Comparison of ENCODE assay signal across 7 mouse cellular contexts in genomic region chr5:112577750-112578149, GRCm38 (mm10). TPM values are rescaled to one million over a fixed set of nuclear protein-coding genes. Genes with fewer than 3 reads are reported as not detected.
DNase-seq lines count a peak whose midpoint lies in the region; ATAC-seq and TF ChIP-seq lines count a peak whose summit lies in the region.

No protein-coding gene starts in this region.

- TF ChIP-seq CTCF in midbrain, postnatal 0 days (IDR thresholded peaks at IDR 0.05): 0 out of 2 replicates have a peak, but pooled peaks have one; percentile 6

- H3K36me3 ChIP-seq in hindbrain, embryonic 16.5 days (ENCODE audit: control insufficient read depth, insufficient read depth, low read length): no peaks in the 10 kb centered on the region
- no peaks in the 10 kb centered on the region for H3K36me3 ChIP-seq in midbrain, postnatal 0 days (ENCODE audit: insufficient read depth, low read length)

- H3K9me3 ChIP-seq in hindbrain, embryonic 16.5 days (ENCODE audit: control insufficient read depth, low read length): no peaks in the 10 kb centered on the region
- no peaks in the 10 kb centered on the region for H3K9me3 ChIP-seq in midbrain, postnatal 0 days (ENCODE audit: low read length)

- H3K4me2 ChIP-seq in hindbrain, embryonic 16.5 days (ENCODE audit: low read length): peak overlapping the region; percentile 71
- H3K4me2 ChIP-seq in midbrain, postnatal 0 days (ENCODE audit: low read depth, low read length, poor library complexity, severe bottlenecking): peak overlapping the region; percentile 82

- H3K4me3 ChIP-seq in hindbrain, embryonic 16.5 days (ENCODE audit: low read length): peak overlapping the region; percentile 51
- peak overlapping the region; percentile 83 for H3K4me3 ChIP-seq in midbrain, postnatal 0 days (ENCODE audit: low read depth, low read length)

- H3K9ac ChIP-seq in hindbrain, embryonic 16.5 days (ENCODE audit: low read depth, low read length): peak overlapping the region; percentile 70
- H3K9ac ChIP-seq in midbrain, postnatal 0 days (replicated peaks; ENCODE audit: low read length, poor library complexity, severe bottlenecking): peak overlapping the region; percentile 96

- peak overlapping the region; percentile 90 for H3K27ac ChIP-seq in hindbrain, embryonic 16.5 days (ENCODE audit: low read depth, low read length)
- peak overlapping the region; percentile 87 for H3K27ac ChIP-seq in midbrain, postnatal 0 days (ENCODE audit: low read depth, low read length)

- peak; percentile 51 for ATAC-seq in hindbrain, embryonic 16.5 days
- 0 out of 2 replicates have a peak, but pooled peaks have one; percentile 25 for ATAC-seq in midbrain, postnatal 0 days (ENCODE audit: low FRiP score)
- no peak for ATAC-seq in megakaryocyte progenitor cell, adult 5-6 weeks (replicated peaks; ENCODE audit: poor library complexity)

- H3K27me3 ChIP-seq in hindbrain, embryonic 16.5 days (replicated peaks; ENCODE audit: control insufficient read depth, insufficient read depth, low read length): no peaks in the 10 kb centered on the region
- no peaks in the 10 kb centered on the region for H3K27me3 ChIP-seq in midbrain, postnatal 0 days (ENCODE audit: insufficient read depth, low read length)

- H3K4me1 ChIP-seq in hindbrain, embryonic 16.5 days (ENCODE audit: control insufficient read depth, insufficient read depth, low read depth, low read length): peaks cover 26% of the 10 kb centered on the region
- H3K4me1 ChIP-seq in midbrain, postnatal 0 days (ENCODE audit: insufficient read depth, low read length): peaks cover 14% of the 10 kb centered on the region; the same call in 1 of the 2 replicates

- 2% methylated on average over 10 of the region's 10 CpGs for WGBS in hindbrain, embryonic 16.5 days
- WGBS in midbrain, postnatal 0 days: 7% methylated on average over 10 of the region's 10 CpGs

- DNase-seq in cerebellum, adult 11 months: peak; percentile 58
- peak; percentile 58 to 60 for DNase-seq in cerebellum, postnatal 36 days
- DNase-seq in midbrain, postnatal 0 days (ENCODE audit: low spot score): peak; percentile 89
- no peak for DNase-seq in urinary bladder, adult 2 months (ENCODE audit: low spot score)
- no peak for DNase-seq in thymus, adult 18-20 months

RNA-seq across cellular contexts. Expression of gene Sez6l, which starts 0.8 kb away (rescaled TPM):
- 42.8 and 52.7 TPM in 2 replicates for polyA plus RNA-seq in hindbrain, embryonic 16.5 days (2015; fragmentation: Nextera tagmentation; extraction: Ambion mirVana)
- 101 and 115 TPM in 2 replicates for total RNA-seq in midbrain, postnatal 0 days (2014; rRNA removed)
- 60.7 and 65.7 TPM in 2 replicates for polyA plus RNA-seq in midbrain, postnatal 0 days (2015; fragmentation: Nextera tagmentation; extraction: Ambion mirVana)
- total RNA-seq in megakaryocyte progenitor cell, adult 5-6 weeks (2015): not detected in 2 replicates
- not detected in 2 replicates for total RNA-seq in megakaryocyte progenitor cell, adult 5-6 weeks (2017)
- polyA plus RNA-seq in urinary bladder, adult 2 months (2012; rRNA removed): 0.23 and 0.35 TPM in 2 replicates

Comparison
In these comparisons a context has a peak if more than half of its experiments do, and no peak if none do; other contexts are left out.
1. DNase-seq: peak in cerebellum, adult 11 months (single experiment), cerebellum, postnatal 36 days (2 of 2) and midbrain, postnatal 0 days (single experiment); none in urinary bladder, adult 2 months (single experiment) and thymus, adult 18-20 months (0 of 2).
2. RNA of gene Sez6l, which starts 0.8 kb away (polyA plus RNA-seq): 60.7 to 65.7 TPM in midbrain, postnatal 0 days and 42.8 to 52.7 TPM in hindbrain, embryonic 16.5 days; 0.23 to 0.35 TPM in urinary bladder, adult 2 months; every median in the first group is over 10 times any median in the second.